Mouse (Mus musculus) thymus, adult 2 months (tissue): ENCODE measurements around the gene Dst.

Experiments
- CTCF ChIP-seq: fragments of 200-500 bp; IDR thresholded peaks from 2 replicates; pipeline ENCODE4 v1.5.1; 2012; ENCODE audit warnings: mild to moderate bottlenecking, control low read depth, low read length, moderate library complexity, borderline replicate concordance; ENCODE audit not compliant: control insufficient read depth, poor library complexity, insufficient read depth; ENCODE audit errors: extremely low read depth
- POLR2A ChIP-seq: fragments of 200-500 bp; IDR thresholded peaks from 2 replicates; pipeline ENCODE4 v1.6.1; 2012; ENCODE audit warnings: mild to moderate bottlenecking, low read length, control low read depth, moderate library complexity; ENCODE audit not compliant: control insufficient read depth, poor library complexity, insufficient read depth; ENCODE audit errors: extremely low read depth

DNA sequence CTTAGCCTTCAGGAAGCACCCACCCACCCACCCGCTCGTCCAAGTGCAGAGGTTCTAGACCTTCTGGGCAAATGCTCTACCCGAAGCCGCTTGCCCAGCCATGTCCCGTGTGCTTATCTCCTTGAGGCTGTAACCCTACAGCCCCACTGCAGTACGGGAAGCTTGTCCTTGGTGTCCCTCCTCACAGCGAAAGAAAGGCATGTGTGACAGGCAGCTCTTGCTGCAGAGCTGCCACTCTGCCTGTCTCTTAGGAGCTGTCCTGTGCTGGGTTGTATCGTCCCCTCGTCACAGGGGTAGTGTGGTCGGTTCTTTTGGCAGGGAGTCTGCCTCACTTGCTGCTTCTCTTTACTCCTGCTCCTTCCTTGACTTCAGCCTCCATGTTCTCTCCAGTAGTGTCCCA, 249.7 kb downstream of the Dst start:
- TF ChIP-seq CTCF (no peak), POLR2A (no peak)
